Mouse (Mus musculus) midbrain, embryonic 12.5 days (tissue): ENCODE data around the gene Tnfrsf23. TPM values are rescaled to one million over a fixed set of nuclear protein-coding genes. Genes with fewer than 3 reads are reported as not detected.
A peak's percentile ranks its signal among the peaks of the same experiment; 100 is the strongest.
"Not testable (repeated sequence)": the region's sequence is repeated elsewhere in the genome, so short reads cannot be mapped to it uniquely, and the experiment has no call there.

Source experiments
- ATAC-seq: fragments of 200-750 bp; cut with Nextera tagmentation; 2 replicates; pipeline ENCODE4 v1.8.0; 2017; ENCODE audit warnings: low read depth, moderate TSS enrichment, moderate library complexity; ENCODE audit not compliant: low FRiP score
- H3K27ac ChIP-seq: fragments of 300-500 bp; sonication (generic); replicated peaks from 2 replicates; pipeline ENCODE4 v1.5.1; 2016; ENCODE audit warnings: mild to moderate bottlenecking
- H3K27me3 ChIP-seq: fragments of 300-500 bp; sonication (generic); 2 replicates; pipeline ENCODE4 v1.6.1; 2016; ENCODE audit warnings: mild to moderate bottlenecking
- H3K36me3 ChIP-seq: fragments of 300-500 bp; sonication (generic); 2 replicates; pipeline ENCODE4 v1.6.1; 2016
- H3K4me1 ChIP-seq: fragments of 300-500 bp; sonication (generic); 2 replicates; pipeline ENCODE4 v1.6.1; 2016
- H3K4me2 ChIP-seq: fragments of 300-500 bp; sonication (generic); replicated peaks from 2 replicates; pipeline ENCODE4 v1.6.1; 2016; ENCODE audit warnings: mild to moderate bottlenecking, moderate library complexity
- H3K4me3 ChIP-seq: fragments of 300-500 bp; sonication (generic); 2 replicates; pipeline ENCODE4 v1.5.1; 2016; ENCODE audit warnings: mild to moderate bottlenecking
- H3K9ac ChIP-seq: fragments of 300-500 bp; sonication (generic); replicated peaks from 2 replicates; pipeline ENCODE4 v1.6.1; 2016; ENCODE audit warnings: mild to moderate bottlenecking, moderate library complexity
- H3K9me3 ChIP-seq: fragments of 300-500 bp; sonication (generic); 2 replicates; pipeline ENCODE4 v1.6.1; 2016; ENCODE audit warnings: mild to moderate bottlenecking
- WGBS: fragments of 180-500 bp; shearing (Covaris S2); methylation state at CpG from one replicate; pipeline ENCODE4 v1.1.7; 2016; 5-methylcytosine and 5-hydroxymethylcytosine counted together
- polyA plus RNA-seq: library from polyadenylated mRNA; unstranded; fragments of >200 nt; fragmentation: Nextera tagmentation; extraction: Ambion mirVana; gene quantifications from 2 replicates; pipeline ENCODE4 v1.2.1, GENCODE M21; 2016

The Tnfrsf23 gene
- polyA plus RNA-seq, 1 experiment from 2014 or later = 0.57 TPM

DNA sequence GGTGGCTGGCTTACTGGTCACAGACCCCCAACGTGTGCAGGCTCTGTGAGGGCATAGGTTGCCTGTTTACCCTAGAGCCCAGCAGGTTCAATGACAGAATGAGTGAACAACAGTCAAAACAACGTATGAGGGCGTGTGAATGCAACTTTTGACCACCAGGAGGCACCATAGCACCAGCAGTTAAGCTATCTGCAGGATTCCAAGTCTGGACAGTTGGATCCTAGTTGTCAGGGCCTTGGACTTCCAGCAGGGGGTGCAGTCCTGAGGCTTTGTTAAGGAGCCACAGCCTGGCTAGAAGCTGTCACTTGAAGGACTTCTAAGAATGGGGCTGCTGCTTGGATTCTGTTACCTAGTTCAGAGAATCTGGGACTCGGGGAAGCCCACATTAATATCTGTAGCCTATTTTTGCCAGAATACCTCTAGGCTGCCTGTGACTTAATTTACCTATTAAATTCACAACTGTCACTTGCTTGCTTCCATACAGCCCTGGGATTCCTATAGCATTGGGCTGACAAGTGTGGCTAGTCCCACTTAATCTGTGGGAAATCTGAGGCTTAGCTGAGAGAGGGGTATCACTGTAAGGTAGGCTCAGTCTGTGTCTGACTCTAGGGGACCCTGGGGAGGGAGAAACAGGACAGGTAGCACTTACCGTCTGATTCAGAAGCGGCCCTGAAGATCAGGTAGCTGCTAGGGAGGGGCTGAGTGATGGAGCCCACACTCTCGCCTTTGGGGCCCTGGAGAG is 21.2 kb upstream of the Tnfrsf23 start:
- H3K9ac ChIP-seq = no peak overlapping the region
- no peak overlapping the region for H3K4me2 ChIP-seq
- no peaks in the 10 kb centered on the region for H3K9me3 ChIP-seq
- no peak overlapping the region for H3K4me3 ChIP-seq
- H3K36me3 ChIP-seq = peaks cover 13% of the 10 kb centered on the region; the same call in 1 of the 2 replicates
- WGBS = 35% methylated on average over 7 of the region's 7 CpGs
- H3K27me3 ChIP-seq = no peaks in the 10 kb centered on the region
- ATAC-seq = peak; percentile 82
- H3K27ac ChIP-seq = no peak overlapping the region
- H3K4me1 ChIP-seq = no peaks in the 10 kb centered on the region

DNA sequence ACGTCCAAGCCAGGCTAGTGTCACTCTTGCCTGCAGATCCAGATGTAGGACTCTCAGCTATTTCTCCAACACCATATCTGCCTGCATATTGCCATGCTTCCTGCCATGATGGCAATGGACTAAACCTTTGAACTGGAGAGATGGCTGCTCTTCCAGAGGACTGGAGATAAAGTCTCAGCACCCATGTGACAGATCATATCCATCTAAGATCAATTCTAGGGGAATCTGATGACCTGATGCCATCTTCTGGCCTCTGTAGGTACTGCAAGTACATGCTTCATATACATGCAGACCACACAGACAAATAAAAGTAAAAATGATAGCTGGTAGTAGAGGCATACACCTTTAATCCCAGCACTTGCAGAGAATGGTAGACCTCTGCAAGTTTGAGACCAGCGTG is 10.5 kb upstream of the Tnfrsf23 start:
- H3K36me3 ChIP-seq = peaks cover 40% of the 10 kb centered on the region
- no peak overlapping the region for H3K4me2 ChIP-seq
- no peak overlapping the region for H3K27ac ChIP-seq
- no peak overlapping the region for H3K9ac ChIP-seq
- ATAC-seq = no peak
- WGBS = 53% methylated on average over 2 of the region's 2 CpGs
- H3K4me3 ChIP-seq = no peak overlapping the region
- H3K4me1 ChIP-seq = no peaks in the 10 kb centered on the region
- H3K9me3 ChIP-seq = no peaks in the 10 kb centered on the region
- no peaks in the 10 kb centered on the region for H3K27me3 ChIP-seq

DNA sequence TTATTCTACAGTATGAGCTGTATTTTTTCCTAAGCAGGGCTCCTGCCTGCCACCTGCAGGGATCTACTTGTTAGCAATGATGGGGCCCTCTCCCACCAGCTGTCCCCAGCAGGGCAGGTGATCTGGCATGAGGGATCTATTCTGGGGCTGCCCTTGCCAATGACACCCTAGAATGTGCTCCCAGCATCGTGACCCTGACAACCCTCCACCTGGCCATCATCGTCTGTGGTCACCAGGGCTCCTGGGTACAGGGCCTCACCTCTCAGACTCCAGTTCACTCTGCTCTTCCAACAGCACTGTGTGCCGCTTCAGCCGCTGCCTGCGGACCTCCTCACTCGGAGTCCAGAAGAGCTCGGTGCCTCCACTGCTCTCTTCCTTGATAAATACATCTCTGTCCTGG is 8.9 kb upstream of the Tnfrsf23 start:
- no peaks in the 10 kb centered on the region for H3K4me1 ChIP-seq
- no peak overlapping the region for H3K4me2 ChIP-seq
- H3K9ac ChIP-seq = no peak overlapping the region
- WGBS = 94% methylated on average over 7 of the region's 7 CpGs
- H3K27me3 ChIP-seq = no peaks in the 10 kb centered on the region
- no peaks in the 10 kb centered on the region for H3K9me3 ChIP-seq
- no peak overlapping the region for H3K4me3 ChIP-seq
- no peak overlapping the region for H3K27ac ChIP-seq
- H3K36me3 ChIP-seq = peaks cover 44% of the 10 kb centered on the region
- no peak for ATAC-seq

DNA sequence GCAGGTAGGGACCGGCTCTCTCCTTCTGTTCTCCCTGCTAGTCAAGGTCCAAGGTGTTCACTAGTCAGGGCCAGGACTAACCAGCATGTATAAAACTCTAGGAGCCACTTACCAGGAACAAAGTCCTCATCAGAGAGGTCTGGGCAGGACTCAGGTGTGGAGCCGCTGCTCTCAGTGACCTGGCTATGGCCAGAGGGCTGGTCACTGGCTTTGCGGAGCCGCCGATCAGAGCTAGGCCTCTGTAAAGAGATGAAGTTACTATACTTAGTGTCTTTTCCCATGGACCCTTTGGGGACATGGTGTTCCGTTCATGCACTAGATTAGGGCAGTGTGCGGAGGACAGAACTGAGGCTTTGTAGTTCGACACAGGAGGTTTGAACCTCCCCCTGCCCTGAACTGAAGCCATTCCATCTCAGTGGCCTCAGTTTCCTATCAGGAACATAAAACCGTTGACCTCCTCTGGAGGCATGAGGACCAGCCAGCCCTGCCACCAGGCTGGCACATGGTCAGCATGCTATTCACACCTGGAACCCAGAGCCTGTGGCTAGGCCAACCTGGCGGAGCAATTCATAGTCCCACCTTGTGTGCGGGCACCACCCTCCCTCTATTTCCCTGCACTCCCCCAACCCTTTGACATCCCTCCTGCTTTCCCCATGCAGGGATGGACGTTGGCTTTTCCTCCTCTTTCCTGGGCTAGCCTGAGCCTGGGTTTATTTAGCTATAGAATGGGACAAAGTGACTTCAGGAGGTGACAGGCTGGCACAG is 7.3 kb upstream of the Tnfrsf23 start:
- Histone ChIP-seq H3K36me3 (peaks cover 58% of the 10 kb centered on the region), H3K9ac (no peak overlapping the region), H3K27me3 (no peaks in the 10 kb centered on the region), H3K4me1 (no peaks in the 10 kb centered on the region), H3K4me3 (no peak overlapping the region), H3K27ac (no peak overlapping the region), H3K4me2 (no peak overlapping the region), H3K9me3 (no peaks in the 10 kb centered on the region)
- ATAC-seq = no peak
- 86% methylated on average over 12 of the region's 12 CpGs for WGBS

DNA sequence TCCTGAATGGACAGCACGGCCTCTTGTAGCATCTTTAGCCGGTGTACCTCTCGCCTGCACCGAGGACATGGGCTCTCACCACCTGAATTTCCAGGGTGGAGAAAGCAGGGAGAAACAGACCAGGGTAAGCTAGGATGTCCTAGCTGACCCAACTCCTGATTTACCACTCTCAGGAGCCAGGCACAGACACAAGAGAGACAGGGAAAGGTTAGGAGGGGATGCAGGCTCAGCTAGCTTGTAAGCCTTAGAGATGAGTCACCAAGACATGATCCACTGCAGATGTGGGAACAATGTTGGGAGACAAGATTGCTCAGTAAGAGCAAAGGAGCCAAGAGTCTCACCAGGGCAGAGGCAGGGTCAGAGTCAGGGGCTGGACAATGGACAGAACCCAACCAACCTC is 6.2 kb upstream of the Tnfrsf23 start:
- no peak overlapping the region for H3K27ac ChIP-seq
- no peak overlapping the region for H3K4me2 ChIP-seq
- peaks cover 58% of the 10 kb centered on the region for H3K36me3 ChIP-seq
- no peaks in the 10 kb centered on the region for H3K27me3 ChIP-seq
- 91% methylated on average over 4 of the region's 4 CpGs for WGBS
- no peak for ATAC-seq
- H3K4me3 ChIP-seq = no peak overlapping the region
- no peaks in the 10 kb centered on the region for H3K9me3 ChIP-seq
- no peaks in the 10 kb centered on the region for H3K4me1 ChIP-seq
- no peak overlapping the region for H3K9ac ChIP-seq

DNA sequence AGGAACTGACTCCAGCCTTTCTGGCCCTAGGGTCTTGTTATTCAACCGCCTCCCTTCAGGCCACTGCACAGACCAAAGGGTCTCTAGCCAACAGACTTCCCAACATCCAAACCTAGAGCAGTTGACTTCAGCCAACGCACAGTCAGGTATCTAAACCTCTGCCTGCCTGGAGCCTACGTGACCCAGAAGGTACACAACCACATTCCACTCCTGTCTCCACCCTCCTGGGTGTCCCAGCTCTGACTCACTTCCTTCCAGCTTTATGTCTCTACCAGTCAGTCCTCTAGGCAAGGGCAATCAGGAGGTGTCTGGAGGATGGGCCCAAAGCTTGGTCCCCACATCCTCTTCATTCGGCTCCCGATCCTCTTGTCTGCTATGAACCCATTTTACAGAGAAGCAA is 5.5 kb upstream of the Tnfrsf23 start:
- Histone ChIP-seq H3K4me1 (no peaks in the 10 kb centered on the region), H3K27ac (no peak overlapping the region), H3K9me3 (no peaks in the 10 kb centered on the region), H3K36me3 (peaks cover 55% of the 10 kb centered on the region), H3K27me3 (no peaks in the 10 kb centered on the region), H3K9ac (no peak overlapping the region), H3K4me3 (no peak overlapping the region), H3K4me2 (no peak overlapping the region)
- 91% methylated on average over 5 of the region's 5 CpGs for WGBS
- no peak for ATAC-seq

DNA sequence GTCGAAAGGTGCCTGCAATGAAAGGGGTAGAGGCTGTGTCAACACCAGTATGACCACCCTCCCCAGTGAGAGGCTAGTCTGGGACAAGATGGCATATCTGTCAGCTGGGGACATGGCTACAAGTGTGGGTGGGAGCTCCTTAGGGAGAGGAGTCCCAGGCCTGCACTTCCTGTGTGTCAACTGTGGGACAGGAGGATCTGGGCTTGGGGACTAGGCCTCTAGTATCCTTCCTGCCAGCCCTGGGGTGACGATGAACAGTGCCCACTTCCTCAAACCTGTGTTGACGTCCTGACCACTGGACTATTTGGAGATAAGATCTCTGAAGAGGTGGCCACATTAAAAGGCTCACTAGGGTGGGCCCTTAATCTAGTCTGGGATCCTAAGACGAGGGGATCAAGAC is 4.3 kb upstream of the Tnfrsf23 start:
- Histone ChIP-seq H3K4me3 (no peak overlapping the region), H3K36me3 (peaks cover 44% of the 10 kb centered on the region), H3K4me1 (peaks cover 7% of the 10 kb centered on the region; the same call in 1 of the 2 replicates), H3K9ac (no peak overlapping the region), H3K27me3 (peaks cover 7% of the 10 kb centered on the region), H3K9me3 (no peaks in the 10 kb centered on the region), H3K4me2 (no peak overlapping the region), H3K27ac (no peak overlapping the region)
- WGBS = 89% methylated on average over 4 of the region's 4 CpGs
- no peak for ATAC-seq

DNA sequence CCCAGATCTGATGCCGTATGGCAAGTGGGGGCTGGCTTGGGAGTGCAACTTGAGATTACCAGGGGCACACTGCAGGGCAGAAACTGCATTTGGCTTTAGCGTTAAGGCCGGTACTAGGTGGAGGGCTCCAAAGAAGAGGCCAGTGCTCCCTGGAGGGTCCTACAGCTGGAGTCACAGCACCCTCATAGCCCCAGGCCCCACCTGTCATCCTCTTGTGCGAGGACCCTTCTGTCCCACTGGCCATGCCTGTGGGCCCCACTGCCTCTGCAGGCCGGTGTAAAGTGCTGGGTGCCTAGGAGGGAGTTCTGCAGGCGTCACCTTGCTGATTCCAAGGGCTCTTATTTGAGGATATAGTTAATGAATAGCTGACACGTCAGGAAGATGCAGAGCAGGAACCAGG is 3.8 kb upstream of the Tnfrsf23 start:
- WGBS = 85% methylated on average over 7 of the region's 7 CpGs
- ATAC-seq = no peak

DNA sequence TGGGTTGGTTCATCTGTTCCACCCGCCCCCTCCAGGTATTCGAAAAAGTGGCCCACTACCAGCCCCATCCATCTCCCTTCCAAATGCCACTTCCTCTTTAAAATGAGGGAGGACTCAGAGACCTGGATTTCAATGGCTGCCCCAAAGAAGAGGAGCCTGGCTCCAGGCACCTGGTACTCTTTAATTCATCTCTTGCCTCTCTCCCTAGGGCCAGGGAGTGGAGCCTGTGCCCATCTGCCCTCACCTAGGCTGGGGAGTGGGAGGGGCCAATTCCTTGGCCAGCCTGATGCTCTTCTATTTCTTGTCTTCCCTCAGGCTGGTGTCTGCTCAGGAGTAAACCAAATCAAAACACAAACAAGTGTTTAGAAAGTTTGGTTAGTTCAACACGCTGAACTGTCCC is 1.0 kb upstream of the Tnfrsf23 start:
- H3K27ac ChIP-seq, H3K27me3 ChIP-seq, H3K9ac ChIP-seq, ATAC-seq, H3K9me3 ChIP-seq, H3K4me3 ChIP-seq, H3K4me1 ChIP-seq, H3K4me2 ChIP-seq: not testable (repeated sequence)
- WGBS = 86% methylated on average over 3 of the region's 3 CpGs
- peaks cover 26% of the 10 kb centered on the region for H3K36me3 ChIP-seq

More for the DNA sequence above, 3.8 kb upstream of the Tnfrsf23 start:
- Histone ChIP-seq H3K27me3 (peaks cover 7% of the 10 kb centered on the region), H3K9ac (no peak overlapping the region), H3K36me3 (peaks cover 44% of the 10 kb centered on the region), H3K4me3 (no peak overlapping the region), H3K4me1 (peaks cover 7% of the 10 kb centered on the region; the same call in 1 of the 2 replicates), H3K4me2 (no peak overlapping the region), H3K27ac (no peak overlapping the region), H3K9me3 (no peaks in the 10 kb centered on the region)

DNA sequence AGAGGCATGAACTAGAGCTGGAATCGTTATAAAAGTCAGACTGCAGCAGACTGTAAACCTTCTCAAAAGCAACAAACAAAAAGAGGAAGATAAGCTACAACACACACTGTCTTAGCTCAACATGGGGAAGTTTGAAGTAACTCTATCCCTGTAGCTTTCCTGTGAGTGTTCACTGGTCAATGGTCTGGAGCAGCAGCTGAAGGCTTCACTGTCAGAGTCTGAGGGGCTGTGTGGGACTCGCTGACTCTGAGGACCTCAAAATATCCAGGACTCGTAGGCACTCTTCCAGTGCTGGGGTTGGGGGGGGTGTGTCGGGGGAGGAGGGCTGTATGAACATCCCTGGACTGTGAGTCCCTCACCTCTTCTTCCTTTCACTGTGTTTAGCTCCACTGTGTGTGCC is 519 bp upstream of the Tnfrsf23 start:
- 63% methylated on average over 4 of the region's 4 CpGs for WGBS
- not testable (repeated sequence) for H3K27me3 ChIP-seq, ATAC-seq, H3K4me2 ChIP-seq, H3K27ac ChIP-seq, H3K4me3 ChIP-seq, H3K9me3 ChIP-seq, H3K9ac ChIP-seq, H3K4me1 ChIP-seq
- H3K36me3 ChIP-seq = peaks cover 21% of the 10 kb centered on the region

DNA sequence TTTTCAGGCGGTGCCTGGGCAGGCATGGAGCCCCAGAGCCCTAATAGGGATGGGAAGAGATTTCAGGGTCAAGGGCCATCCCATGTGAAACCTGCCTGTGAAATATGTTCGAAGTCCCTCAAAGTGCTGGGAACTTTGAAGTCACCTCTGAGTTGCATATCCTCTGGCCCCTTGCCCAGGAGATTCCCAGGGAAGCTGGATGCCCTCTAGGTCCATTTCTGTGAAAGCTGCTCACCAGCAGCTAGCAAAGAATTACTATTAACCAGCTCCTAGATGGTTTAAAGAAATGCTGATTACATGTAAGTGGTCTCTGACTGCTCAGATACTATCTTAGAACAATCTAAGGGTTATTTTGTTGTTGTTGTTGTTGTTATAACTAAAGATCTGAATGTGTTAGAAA is 1.1 kb downstream of the Tnfrsf23 start:
- ATAC-seq, H3K27me3 ChIP-seq, H3K9ac ChIP-seq, H3K27ac ChIP-seq, H3K9me3 ChIP-seq, H3K4me1 ChIP-seq, H3K4me2 ChIP-seq, H3K4me3 ChIP-seq: not testable (repeated sequence)
- peaks cover 14% of the 10 kb centered on the region for H3K36me3 ChIP-seq
- WGBS = 96% methylated on average over 1 of the region's 2 CpGs

DNA sequence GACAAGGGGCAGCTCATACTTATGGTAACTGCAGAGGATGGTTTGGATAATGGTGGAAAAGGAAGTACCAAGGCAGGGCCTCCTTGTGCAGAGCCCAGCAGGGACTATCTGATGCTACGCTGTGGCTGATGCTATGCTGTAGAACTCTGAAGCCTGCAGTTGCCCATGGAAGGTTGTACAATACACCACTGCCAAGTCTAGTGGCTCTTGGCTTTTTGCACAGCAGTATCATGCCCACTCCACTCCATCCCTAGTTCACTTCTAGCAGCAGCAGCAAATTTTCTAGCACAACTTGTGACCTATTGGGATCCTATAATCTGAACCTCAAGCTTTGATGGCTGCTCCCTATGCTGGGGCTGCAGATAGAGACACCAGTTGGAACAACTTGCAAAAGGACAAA is 4.1 kb downstream of the Tnfrsf23 start:
- no peak overlapping the region for H3K4me2 ChIP-seq
- H3K9ac ChIP-seq = no peak overlapping the region
- H3K27me3 ChIP-seq = peaks cover 7% of the 10 kb centered on the region
- H3K36me3 ChIP-seq = no peaks in the 10 kb centered on the region
- no peak overlapping the region for H3K4me3 ChIP-seq
- peaks cover 7% of the 10 kb centered on the region; the same call in 1 of the 2 replicates for H3K4me1 ChIP-seq
- H3K9me3 ChIP-seq = no peaks in the 10 kb centered on the region
- 91% methylated on average over 1 of the region's 1 CpGs for WGBS
- no peak for ATAC-seq
- H3K27ac ChIP-seq = no peak overlapping the region
